Mouse (Mus musculus) hindbrain, postnatal 0 days (tissue): ENCODE measurements around the gene Acap1. TPM values are rescaled to one million over a fixed set of nuclear protein-coding genes. Genes with fewer than 3 reads are reported as not detected.

ENCODE experiments used
- ATAC-seq: fragments of 200-750 bp; cut with Nextera tagmentation; 2 replicates; pipeline ENCODE4 v1.8.0; 2017; ENCODE audit warnings: mild to moderate bottlenecking, moderate TSS enrichment, moderate library complexity
- DNase-seq: peaks from one replicate; pipeline ENCODE4 v3.0.0-alpha.2; 2015; ENCODE audit warnings: low spot score
- H3K27ac ChIP-seq: fragments of 300-500 bp; sonication (generic); 2 replicates; pipeline ENCODE4 v1.5.1; 2014; ENCODE audit warnings: mild to moderate bottlenecking
- H3K27me3 ChIP-seq: fragments of 300-500 bp; sonication (generic); 2 replicates; pipeline ENCODE4 v1.6.1; 2014; ENCODE audit warnings: low read length, mixed read lengths; ENCODE audit not compliant: insufficient read depth
- H3K36me3 ChIP-seq: fragments of 300-500 bp; sonication (generic); 2 replicates; pipeline ENCODE4 v1.6.1; 2014; ENCODE audit warnings: low read length, mixed read lengths; ENCODE audit not compliant: insufficient read depth
- H3K4me1 ChIP-seq: fragments of 300-500 bp; sonication (generic); 2 replicates; pipeline ENCODE4 v1.6.1; 2014; ENCODE audit warnings: antibody characterized with exemption, low read length, mixed read lengths; ENCODE audit not compliant: insufficient read depth
- H3K4me2 ChIP-seq: fragments of 300-500 bp; sonication (generic); 2 replicates; pipeline ENCODE4 v1.6.1; 2014; ENCODE audit warnings: low read depth, mild to moderate bottlenecking, low read length, moderate library complexity, mixed read lengths
- H3K4me3 ChIP-seq: fragments of 300-500 bp; sonication (generic); 2 replicates; pipeline ENCODE4 v1.5.1; 2014; ENCODE audit warnings: low read length
- H3K9ac ChIP-seq: fragments of 300-500 bp; sonication (generic); replicated peaks from 2 replicates; pipeline ENCODE4 v1.6.1; 2014; ENCODE audit warnings: mild to moderate bottlenecking, low read length, moderate library complexity, mixed read lengths
- H3K9me3 ChIP-seq: fragments of 300-500 bp; sonication (generic); 2 replicates; pipeline ENCODE4 v1.6.1; 2016; ENCODE audit warnings: low read length, mixed read lengths
- CTCF ChIP-seq: IDR thresholded peaks from 2 replicates; pipeline ENCODE4 v1.5.1; 2016; ENCODE audit warnings: antibody characterized with exemption, control low read depth, low read depth
- WGBS: fragments of 180-500 bp; shearing (Covaris S2); extraction: QIAGEN DNeasy Blood & Tissue Kit; methylation state at CpG from one replicate; pipeline ENCODE4 v1.1.7; 2014; 5-methylcytosine and 5-hydroxymethylcytosine counted together
- polyA plus RNA-seq: library from polyadenylated mRNA; unstranded; fragments of >200 nt; fragmentation: Nextera tagmentation; extraction: Ambion mirVana; gene quantifications from 2 replicates; pipeline ENCODE4 v1.2.1, GENCODE M21; 2015
- total RNA-seq: library from RNA; depleted of rRNA; stranded (reverse); fragments of >200 nt; gene quantifications from 2 replicates; pipeline ENCODE4 v1.2.3, GENCODE M21; 2014

Acap1 gene
- total and polyA plus RNA-seq, 2 experiments from 2014 or later, result 0.21 TPM; not detected in 1

GRCm38 (mm10) chr11:69922012-69922756 is 26.8 kb upstream of the Acap1 start:
- 4% methylated on average over 12 of the region's 12 CpGs for WGBS
- Histone ChIP-seq H3K27me3 (no peaks in the 10 kb centered on the region), H3K9ac (peak overlapping the region; percentile 53), H3K36me3 (peaks cover 17% of the 10 kb centered on the region), H3K4me1 (peaks cover 10% of the 10 kb centered on the region), H3K27ac (peak overlapping the region; percentile 87), H3K9me3 (no peaks in the 10 kb centered on the region), H3K4me3 (peak overlapping the region; percentile 85), H3K4me2 (peak overlapping the region; percentile 63)
- peak; percentile 25 for TF ChIP-seq CTCF
- no peak for ATAC-seq
- DNase-seq, result no peak

GRCm38 (mm10) chr11:69921114-69922011 is 26.0 kb upstream of the Acap1 start, which contains the start of gene Eif5a:
Eif5a (minus strand) TSS chr11:69921958.
- H3K4me2 ChIP-seq, result peak within 1 kb of the TSS; percentile 79
- WGBS, result 0% methylated on average over 78 of the region's 78 CpGs
- ATAC-seq, result peak; percentile 97
- peak within 1 kb of the TSS; percentile 95 for H3K9ac ChIP-seq
- H3K27ac ChIP-seq, result peak within 1 kb of the TSS; percentile 96
- no peaks in the 10 kb centered on the region for H3K27me3 ChIP-seq
- H3K4me3 ChIP-seq, result peak within 1 kb of the TSS; percentile 85
- no peaks in the 10 kb centered on the region for H3K9me3 ChIP-seq
- peaks cover 24% of the 10 kb centered on the region for H3K36me3 ChIP-seq
- H3K4me1 ChIP-seq, result peaks cover 10% of the 10 kb centered on the region
- DNase-seq, result peak; percentile 100
- peak; percentile 86 for TF ChIP-seq CTCF

- no peak for TF ChIP-seq CTCF
- WGBS, result under 1% methylated on average over 50 of the region's 65 CpGs
- peak overlapping the region; percentile 79 for H3K4me2 ChIP-seq
- no peaks in the 10 kb centered on the region for H3K9me3 ChIP-seq
- ATAC-seq (no peak), DNase-seq (peak; percentile 45)
- H3K9ac ChIP-seq, result peak overlapping the region; percentile 95
- peak overlapping the region; percentile 85 for H3K4me3 ChIP-seq
- no peaks in the 10 kb centered on the region for H3K27me3 ChIP-seq
- peaks cover 10% of the 10 kb centered on the region for H3K4me1 ChIP-seq
- H3K27ac ChIP-seq, result peak overlapping the region; percentile 96
- peaks cover 31% of the 10 kb centered on the region for H3K36me3 ChIP-seq
Measured at GRCm38 (mm10) chr11:69920266-69921031, 25.1 kb upstream of the Acap1 start.

- Histone ChIP-seq H3K4me3 (peak overlapping the region; percentile 85), H3K27me3 (no peaks in the 10 kb centered on the region), H3K36me3 (peaks cover 37% of the 10 kb centered on the region), H3K9ac (peak overlapping the region; percentile 95), H3K4me1 (peaks cover 12% of the 10 kb centered on the region), H3K4me2 (peak overlapping the region; percentile 79), H3K27ac (peak overlapping the region; percentile 96), H3K9me3 (no peaks in the 10 kb centered on the region)
- 1% methylated on average over 17 of the region's 17 CpGs for WGBS
- no peak for TF ChIP-seq CTCF
- DNase-seq, result peak; percentile 78
- ATAC-seq, result no peak
Measured at GRCm38 (mm10) chr11:69919661-69920265, 24.4 kb upstream of the Acap1 start.

GRCm38 (mm10) chr11:69919053-69919452 is 23.7 kb upstream of the Acap1 start:
- no peak overlapping the region for H3K27ac ChIP-seq
- H3K4me3 ChIP-seq, result peak overlapping the region; percentile 85; the same call in 1 of the 2 replicates
- DNase-seq, result no peak
- H3K27me3 ChIP-seq, result no peaks in the 10 kb centered on the region
- TF ChIP-seq CTCF, result no peak
- H3K9me3 ChIP-seq, result no peaks in the 10 kb centered on the region
- H3K4me2 ChIP-seq, result peak overlapping the region; percentile 79
- H3K9ac ChIP-seq, result peak overlapping the region; percentile 95; the same call in 1 of the 2 replicates
- no peak for ATAC-seq
- WGBS, result 80% methylated on average over 9 of the region's 9 CpGs
- H3K4me1 ChIP-seq, result peaks cover 15% of the 10 kb centered on the region
- peaks cover 37% of the 10 kb centered on the region for H3K36me3 ChIP-seq

- Histone ChIP-seq H3K9me3 (no peaks in the 10 kb centered on the region), H3K36me3 (peaks cover 37% of the 10 kb centered on the region), H3K4me3 (no peak overlapping the region), H3K4me1 (peaks cover 18% of the 10 kb centered on the region), H3K27me3 (no peaks in the 10 kb centered on the region), H3K9ac (no peak overlapping the region), H3K4me2 (no peak overlapping the region), H3K27ac (no peak overlapping the region)
- no peak for TF ChIP-seq CTCF
- DNase-seq (no peak), ATAC-seq (no peak)
- WGBS, result 85% methylated on average over 5 of the region's 5 CpGs
Measured at GRCm38 (mm10) chr11:69918118-69918517, 22.8 kb upstream of the Acap1 start.
